14 mouse cellular contexts compared by ENCODE assay signal in genomic region chr1:43141555-43141961, GRCm38 (mm10). TPM values are rescaled to one million over a fixed set of nuclear protein-coding genes. Genes with fewer than 3 reads are reported as not detected.
DNase-seq lines count a peak whose midpoint lies in the region; ATAC-seq lines count a peak whose summit lies in the region.
"Had no signal": no experiment of that assay in that cellular context is flagged by ENCODE, and none has a peak within 500 bp of the region (broad histone marks: within the 10 kb centered on the region; RNA-seq: fewer than 3 reads in every experiment).

No protein-coding gene starts in this region.

- H3K9ac ChIP-seq in limb, embryonic 15.5 days, result no peak overlapping the region
- H3K9ac ChIP-seq in midbrain, embryonic 13.5 days (replicated peaks), result no peak overlapping the region
- H3K9ac ChIP-seq in neural tube, embryonic 15.5 days (replicated peaks), result no peak overlapping the region
- H3K9ac ChIP-seq: embryonic facial prominence, embryonic 12.5 days had no signal

- H3K4me2 ChIP-seq in limb, embryonic 15.5 days, result no peak overlapping the region
- H3K4me2 ChIP-seq in midbrain, embryonic 13.5 days (replicated peaks), result no peak overlapping the region
- no peak overlapping the region for H3K4me2 ChIP-seq in neural tube, embryonic 15.5 days
- H3K4me2 ChIP-seq: embryonic facial prominence, embryonic 12.5 days had no signal

- no peak overlapping the region for H3K4me3 ChIP-seq in limb, embryonic 15.5 days
- H3K4me3 ChIP-seq in limb, embryonic 10.5 days, result no peak overlapping the region
- H3K4me3 ChIP-seq in midbrain, embryonic 13.5 days (replicated peaks), result no peak overlapping the region
- no peak overlapping the region for H3K4me3 ChIP-seq in neural tube, embryonic 15.5 days (replicated peaks)
- H3K4me3 ChIP-seq: embryonic facial prominence, embryonic 12.5 days had no signal

- no peak for DNase-seq in frontal cortex, postnatal 36 days (ENCODE audit: low spot score in 2 of 2)
- DNase-seq in limb, embryonic 10.5 days (ENCODE audit: low spot score), result no peak
- DNase-seq in NIH3T3 (ENCODE audit: low read depth), result peak; percentile 72
- peak; percentile 54 to 72 for DNase-seq in cerebellum, postnatal 14 days
- DNase-seq: kidney, adult 11 months; lung, postnatal 36 days; spleen, adult 18-20 months; thymus, postnatal 36 days had no signal

- no peaks in the 10 kb centered on the region for H3K27me3 ChIP-seq in limb, embryonic 15.5 days
- no peaks in the 10 kb centered on the region for H3K27me3 ChIP-seq in limb, embryonic 10.5 days (ENCODE audit: low read depth, poor library complexity, severe bottlenecking)
- H3K27me3 ChIP-seq in midbrain, embryonic 13.5 days, result no peaks in the 10 kb centered on the region
- no peaks in the 10 kb centered on the region for H3K27me3 ChIP-seq in neural tube, embryonic 15.5 days (replicated peaks)
- H3K27me3 ChIP-seq: CH12.LX; embryonic facial prominence, embryonic 12.5 days had no signal

- no peaks in the 10 kb centered on the region for H3K4me1 ChIP-seq in limb, embryonic 15.5 days
- 0 out of 2 replicates have a peak, but pooled peaks cover 2% of the 10 kb centered on the region for H3K4me1 ChIP-seq in limb, embryonic 10.5 days
- no peaks in the 10 kb centered on the region for H3K4me1 ChIP-seq in midbrain, embryonic 13.5 days (replicated peaks)
- H3K4me1 ChIP-seq in neural tube, embryonic 15.5 days, result no peaks in the 10 kb centered on the region
- H3K4me1 ChIP-seq: embryonic facial prominence, embryonic 12.5 days had no signal

- H3K27ac ChIP-seq in limb, embryonic 15.5 days, result no peak overlapping the region
- no peak overlapping the region for H3K27ac ChIP-seq in limb, embryonic 10.5 days
- H3K27ac ChIP-seq in midbrain, embryonic 13.5 days, result no peak overlapping the region
- no peak overlapping the region for H3K27ac ChIP-seq in neural tube, embryonic 15.5 days (replicated peaks)
- H3K27ac ChIP-seq: embryonic facial prominence, embryonic 12.5 days had no signal

- peak; percentile 5; the same call in 1 of the 2 replicates for ATAC-seq in frontal cortex, adult (ENCODE audit: low TSS enrichment)
- ATAC-seq in limb, embryonic 15.5 days (ENCODE audit: insufficient number of reproducible peaks, low FRiP score, low TSS enrichment, low read depth), result peak; percentile 67; the same call in 1 of the 2 replicates
- ATAC-seq in midbrain, embryonic 13.5 days, result no peak
- ATAC-seq in neural tube, embryonic 15.5 days (ENCODE audit: low FRiP score), result no peak

- H3K9me3 ChIP-seq in limb, embryonic 15.5 days, result no peaks in the 10 kb centered on the region
- H3K9me3 ChIP-seq in limb, embryonic 10.5 days (replicated peaks), result no peaks in the 10 kb centered on the region
- H3K9me3 ChIP-seq in midbrain, embryonic 13.5 days, result no peaks in the 10 kb centered on the region
- no peaks in the 10 kb centered on the region for H3K9me3 ChIP-seq in neural tube, embryonic 15.5 days (replicated peaks)
- H3K9me3 ChIP-seq: embryonic facial prominence, embryonic 12.5 days had no signal

- H3K36me3 ChIP-seq in limb, embryonic 15.5 days, result 0 out of 2 replicates have a peak, but pooled peaks cover 3% of the 10 kb centered on the region
- 0 out of 2 replicates have a peak, but pooled peaks cover 2% of the 10 kb centered on the region for H3K36me3 ChIP-seq in limb, embryonic 10.5 days
- H3K36me3 ChIP-seq in midbrain, embryonic 13.5 days, result no peaks in the 10 kb centered on the region
- peaks cover 9% of the 10 kb centered on the region; the same call in 1 of the 2 replicates for H3K36me3 ChIP-seq in neural tube, embryonic 15.5 days

- WGBS in limb, embryonic 15.5 days, result 62% methylated on average over 11 of the region's 11 CpGs
- WGBS in limb, embryonic 10.5 days, result 89% methylated on average over 11 of the region's 11 CpGs
- WGBS in midbrain, embryonic 13.5 days, result 90% methylated on average over 11 of the region's 11 CpGs
- WGBS in neural tube, embryonic 15.5 days, result 79% methylated on average over 11 of the region's 11 CpGs

RNA-seq across cellular contexts. Expression of gene AI597479, which starts 43.0 kb away (rescaled TPM):
- polyA plus RNA-seq in limb, embryonic 15.5 days (2015; fragmentation: Nextera tagmentation; extraction: Ambion mirVana), result 29.1 and 29.9 TPM in 2 replicates
- polyA plus RNA-seq in limb, embryonic 10.5 days (2016; fragmentation: Nextera tagmentation; extraction: Ambion mirVana), result 33.6 and 40.8 TPM in 2 replicates
- polyA plus RNA-seq in midbrain, embryonic 13.5 days (2015; fragmentation: Nextera tagmentation; extraction: Ambion mirVana), result 50.0 and 50.3 TPM in 2 replicates
- polyA plus RNA-seq in neural tube, embryonic 15.5 days (2015; fragmentation: Nextera tagmentation; extraction: Ambion mirVana), result 39.7 and 41.4 TPM in 2 replicates

RNA-seq across cellular contexts. Expression of gene Tgfbrap1, which starts 43.1 kb away (rescaled TPM):
- polyA plus RNA-seq in limb, embryonic 15.5 days (2015; fragmentation: Nextera tagmentation; extraction: Ambion mirVana), result 10.6 and 11.9 TPM in 2 replicates
- polyA plus RNA-seq in limb, embryonic 10.5 days (2016; fragmentation: Nextera tagmentation; extraction: Ambion mirVana), result 9.5 and 12.0 TPM in 2 replicates
- polyA plus RNA-seq in midbrain, embryonic 13.5 days (2015; fragmentation: Nextera tagmentation; extraction: Ambion mirVana), result 16.7 TPM in 2 replicates
- polyA plus RNA-seq in neural tube, embryonic 15.5 days (2015; fragmentation: Nextera tagmentation; extraction: Ambion mirVana), result 13.2 and 14.4 TPM in 2 replicates

RNA-seq across cellular contexts. Expression of gene Fhl2, which starts 55.2 kb away (rescaled TPM):
- 24.7 and 26.9 TPM in 2 replicates for polyA plus RNA-seq in limb, embryonic 15.5 days (2015; fragmentation: Nextera tagmentation; extraction: Ambion mirVana)
- 4.8 and 9.1 TPM in 2 replicates for polyA plus RNA-seq in limb, embryonic 10.5 days (2016; fragmentation: Nextera tagmentation; extraction: Ambion mirVana)
- polyA plus RNA-seq in midbrain, embryonic 13.5 days (2015; fragmentation: Nextera tagmentation; extraction: Ambion mirVana), result 10.2 and 11.2 TPM in 2 replicates
- polyA plus RNA-seq in neural tube, embryonic 15.5 days (2015; fragmentation: Nextera tagmentation; extraction: Ambion mirVana), result 31.4 and 32.3 TPM in 2 replicates

Comparison
In these comparisons a context has a peak if more than half of its experiments do, and no peak if none do; other contexts are left out.
1. ATAC-seq: peak in frontal cortex, adult (single experiment) and limb, embryonic 15.5 days (single experiment); none in midbrain, embryonic 13.5 days (single experiment) and neural tube, embryonic 15.5 days (single experiment).
2. DNase-seq: peak in NIH3T3 (single experiment) and cerebellum, postnatal 14 days (2 of 2); none in frontal cortex, postnatal 36 days (0 of 2) and limb, embryonic 10.5 days (single experiment).